Mouse (Mus musculus) liver, embryonic 11.5 days (tissue): Measurements from ENCODE around the gene Rc3h1. TPM values are rescaled to one million over a fixed set of nuclear protein-coding genes. Genes with fewer than 3 reads are reported as not detected.
A peak's percentile ranks its signal among the peaks of the same experiment; 100 is the strongest.
"Not testable (repeated sequence)": the region's sequence is repeated elsewhere in the genome, so short reads cannot be mapped to it uniquely, and the experiment has no call there.

Experiments used
- ATAC-seq: fragments of 200-750 bp; cut with Nextera tagmentation; replicated peaks from 2 replicates; pipeline ENCODE4 v1.8.0; 2017; ENCODE audit warnings: moderate number of reproducible peaks, mild to moderate bottlenecking, moderate TSS enrichment, moderate library complexity; ENCODE audit not compliant: low FRiP score
- DNase-seq: peaks from one replicate; pipeline ENCODE4 v3.0.0-alpha.2; 2017; ENCODE audit warnings: low spot score
- H3K27ac ChIP-seq: fragments of 300-500 bp; sonication (generic); 2 replicates; pipeline ENCODE4 v1.5.1; 2014; ENCODE audit warnings: mild to moderate bottlenecking, low read depth, low read length, control low read depth
- H3K27me3 ChIP-seq: fragments of 300-500 bp; sonication (generic); replicated peaks from 2 replicates; pipeline ENCODE4 v1.6.1; 2014; ENCODE audit warnings: low read length, mixed read lengths; ENCODE audit not compliant: control insufficient read depth, insufficient read depth
- H3K36me3 ChIP-seq: fragments of 300-500 bp; sonication (generic); 2 replicates; pipeline ENCODE4 v1.6.1; 2014; ENCODE audit warnings: mild to moderate bottlenecking, low read length, moderate library complexity, mixed read lengths; ENCODE audit not compliant: control insufficient read depth, insufficient read depth
- H3K4me1 ChIP-seq: fragments of 300-500 bp; sonication (generic); replicated peaks from 2 replicates; pipeline ENCODE4 v1.6.1; 2014; ENCODE audit warnings: low read length, mixed read lengths; ENCODE audit not compliant: control insufficient read depth, insufficient read depth
- H3K4me2 ChIP-seq: fragments of 300-500 bp; sonication (generic); 2 replicates; pipeline ENCODE4 v1.6.1; 2014; ENCODE audit warnings: mild to moderate bottlenecking, control low read depth, moderate library complexity
- H3K4me3 ChIP-seq: fragments of 300-500 bp; sonication (generic); 2 replicates; pipeline ENCODE4 v1.5.1; 2014; ENCODE audit warnings: low read depth, low read length, control low read depth
- H3K9ac ChIP-seq: fragments of 300-500 bp; sonication (generic); 2 replicates; pipeline ENCODE4 v1.6.1; 2014; ENCODE audit warnings: low read depth, low read length, control low read depth
- H3K9me3 ChIP-seq: fragments of 300-500 bp; sonication (generic); 2 replicates; pipeline ENCODE4 v1.6.1; 2016; ENCODE audit warnings: low read length, inconsistent platforms, mixed read lengths; ENCODE audit not compliant: control insufficient read depth
- WGBS: fragments of 180-500 bp; shearing (Covaris S2); extraction: QIAGEN DNeasy Blood & Tissue Kit; methylation state at CpG from one replicate; pipeline ENCODE4 v1.1.7; 2014; 5-methylcytosine and 5-hydroxymethylcytosine counted together
- polyA plus RNA-seq: library from polyadenylated mRNA; unstranded; fragments of >200 nt; fragmentation: Nextera tagmentation; extraction: Ambion mirVana; gene quantifications from 2 replicates; pipeline ENCODE4 v1.2.1, GENCODE M21; 2014

Gene Rc3h1
- polyA plus RNA-seq, 1 experiment from 2014 or later: 5.6 TPM

GRCm38 (mm10) chr1:160980021-160980420 lies 73.8 kb downstream of the Rc3h1 start:
- no peaks in the 10 kb centered on the region for H3K36me3 ChIP-seq
- no peaks in the 10 kb centered on the region for H3K4me1 ChIP-seq
- 47% methylated on average over 5 of the region's 5 CpGs for WGBS
- DNase-seq: no peak
- H3K9ac ChIP-seq: no peak overlapping the region
- H3K4me3 ChIP-seq: no peak overlapping the region
- no peak for ATAC-seq
- H3K27me3 ChIP-seq: no peaks in the 10 kb centered on the region
- no peaks in the 10 kb centered on the region for H3K9me3 ChIP-seq
- no peak overlapping the region for H3K4me2 ChIP-seq
- no peak overlapping the region for H3K27ac ChIP-seq

DNA sequence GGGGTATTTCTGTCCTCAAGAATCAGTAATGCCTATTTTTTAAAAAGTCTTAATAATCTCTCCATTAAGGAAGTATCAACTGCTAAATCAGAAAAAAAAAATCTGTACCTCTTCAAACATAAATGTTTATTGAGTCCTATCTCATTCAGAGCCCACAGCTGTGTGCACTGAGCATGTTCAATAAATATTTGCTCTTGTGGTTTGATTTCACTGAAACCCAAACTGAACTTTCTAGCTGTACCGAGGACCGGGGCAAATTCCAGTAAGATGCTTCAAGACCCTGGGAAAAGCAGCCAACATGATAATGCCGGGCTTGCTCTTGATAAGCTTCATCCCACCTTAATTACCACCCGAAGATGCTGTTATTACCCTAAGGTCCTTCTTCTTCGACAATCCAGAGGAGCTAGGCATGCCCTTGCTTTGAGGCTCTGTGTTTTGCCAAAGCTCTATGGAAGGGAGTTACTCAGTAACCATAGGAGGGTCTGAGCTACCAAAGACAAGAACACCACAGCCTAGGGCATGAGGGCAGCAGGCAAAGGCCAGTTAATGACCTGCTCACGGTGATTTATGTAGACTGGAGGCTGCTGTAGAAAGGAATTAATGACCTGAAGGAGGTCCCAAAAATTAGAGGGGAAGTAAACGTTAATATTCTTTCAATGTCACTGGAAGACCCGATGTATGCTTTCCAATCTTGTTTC lies 74.5 kb downstream of the Rc3h1 start:
- Histone ChIP-seq H3K27ac (peak overlapping the region; percentile 34; the same call in 1 of the 2 replicates), H3K27me3 (no peaks in the 10 kb centered on the region), H3K9me3 (no peaks in the 10 kb centered on the region), H3K4me3 (no peak overlapping the region), H3K4me2 (no peak overlapping the region), H3K36me3 (no peaks in the 10 kb centered on the region), H3K4me1 (no peaks in the 10 kb centered on the region), H3K9ac (no peak overlapping the region)
- ATAC-seq (0 out of 2 replicates have a peak, but pooled peaks have one; percentile 39), DNase-seq (peak; percentile 30)
- WGBS: 70% methylated on average over 8 of the region's 8 CpGs

DNA sequence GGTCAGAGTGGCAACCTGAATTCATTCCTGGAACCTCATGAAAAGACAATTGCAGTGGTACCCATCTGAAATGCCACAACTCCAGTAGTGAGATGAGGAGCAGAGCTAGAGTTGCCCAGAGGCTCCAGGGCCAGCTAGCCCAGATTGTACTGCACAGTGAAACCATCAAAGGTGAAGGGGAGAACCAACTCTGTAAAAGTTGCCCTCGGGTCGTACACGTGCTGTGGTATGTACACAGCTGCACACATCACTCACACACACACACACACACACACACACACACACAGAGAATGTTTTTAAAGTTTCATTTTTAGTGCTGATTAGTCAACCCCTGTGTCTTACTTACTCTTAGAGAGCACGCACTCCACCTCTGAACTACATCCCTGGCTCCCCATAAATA lies 75.1 kb downstream of the Rc3h1 start:
- H3K27me3 ChIP-seq: no peaks in the 10 kb centered on the region
- DNase-seq (no peak), ATAC-seq (no peak)
- no peak overlapping the region for H3K9ac ChIP-seq
- no peaks in the 10 kb centered on the region for H3K36me3 ChIP-seq
- H3K4me2 ChIP-seq: no peak overlapping the region
- H3K9me3 ChIP-seq: no peaks in the 10 kb centered on the region
- no peak overlapping the region for H3K4me3 ChIP-seq
- no peaks in the 10 kb centered on the region for H3K4me1 ChIP-seq
- peak overlapping the region; percentile 34; the same call in 1 of the 2 replicates for H3K27ac ChIP-seq
- 90% methylated on average over 4 of the region's 4 CpGs for WGBS

GRCm38 (mm10) chr1:160982887-160983286 lies 76.7 kb downstream of the Rc3h1 start:
- no peaks in the 10 kb centered on the region for H3K4me1 ChIP-seq
- no peak overlapping the region for H3K27ac ChIP-seq
- H3K9me3 ChIP-seq: no peaks in the 10 kb centered on the region
- ATAC-seq (no peak), DNase-seq (no peak)
- 94% methylated on average over 3 of the region's 3 CpGs for WGBS
- H3K4me2 ChIP-seq: no peak overlapping the region
- H3K27me3 ChIP-seq: no peaks in the 10 kb centered on the region
- no peaks in the 10 kb centered on the region for H3K36me3 ChIP-seq
- H3K9ac ChIP-seq: no peak overlapping the region
- H3K4me3 ChIP-seq: no peak overlapping the region

- not testable (repeated sequence) for H3K4me2 ChIP-seq, DNase-seq, H3K36me3 ChIP-seq, H3K27ac ChIP-seq, H3K4me1 ChIP-seq, ATAC-seq, H3K9me3 ChIP-seq, H3K9ac ChIP-seq, H3K4me3 ChIP-seq, H3K27me3 ChIP-seq
- 85% methylated on average over 1 of the region's 1 CpGs for WGBS
Observed at GRCm38 (mm10) chr1:160984731-160985130, 78.5 kb downstream of the Rc3h1 start.

GRCm38 (mm10) chr1:160985477-160985876 lies 79.3 kb downstream of the Rc3h1 start:
- Histone ChIP-seq H3K27ac (no peak overlapping the region), H3K9me3 (no peaks in the 10 kb centered on the region), H3K4me3 (no peak overlapping the region), H3K36me3 (peaks cover 2% of the 10 kb centered on the region; the same call in 1 of the 2 replicates), H3K4me2 (no peak overlapping the region), H3K27me3 (no peaks in the 10 kb centered on the region), H3K9ac (no peak overlapping the region), H3K4me1 (no peaks in the 10 kb centered on the region)
- ATAC-seq: no peak
- WGBS: 82% methylated on average over 6 of the region's 6 CpGs
- DNase-seq: peak; percentile 27

DNA sequence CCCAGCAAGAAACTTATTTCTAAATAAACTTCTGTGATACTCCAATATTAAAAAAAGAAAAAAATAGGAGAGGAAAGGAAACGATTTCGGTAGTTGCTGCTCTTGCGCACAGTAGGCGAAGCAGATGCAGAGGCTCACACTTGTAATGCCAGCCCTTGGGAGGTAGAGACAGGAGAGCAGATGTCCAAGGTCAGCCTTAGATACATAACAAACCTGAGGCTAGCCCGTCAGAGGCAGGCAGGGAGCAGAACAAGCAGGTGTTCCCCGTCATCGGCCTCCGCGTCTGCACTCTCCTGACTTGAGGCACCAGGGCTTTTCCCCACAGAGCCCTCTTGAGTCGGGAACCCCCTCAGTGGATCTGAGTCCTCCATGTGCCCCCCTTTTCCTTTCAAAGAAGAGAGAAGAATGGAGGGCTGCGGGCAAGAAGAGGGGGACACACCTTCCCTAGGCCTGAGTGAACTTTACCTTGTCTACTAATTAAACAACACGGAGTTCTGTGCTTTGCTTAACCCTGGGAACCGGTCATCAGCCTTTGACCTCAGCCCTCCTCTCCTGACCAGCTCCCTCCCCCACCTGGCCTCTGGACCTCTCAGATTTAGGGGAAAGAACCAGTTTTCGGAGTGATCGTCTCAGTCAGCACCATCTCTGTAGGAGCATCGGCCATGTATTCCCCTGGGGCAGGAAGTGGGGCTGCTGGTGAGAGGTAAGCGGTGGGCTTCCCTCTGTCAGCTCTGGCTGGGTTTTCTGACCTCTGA lies 80.8 kb downstream of the Rc3h1 start:
- H3K4me3 ChIP-seq: peak overlapping the region; percentile 33
- 70% methylated on average over 17 of the region's 17 CpGs for WGBS
- ATAC-seq: peak; percentile 60
- H3K27me3 ChIP-seq: no peaks in the 10 kb centered on the region
- peak overlapping the region; percentile 43 for H3K4me2 ChIP-seq
- H3K27ac ChIP-seq: peak overlapping the region; percentile 30
- H3K9ac ChIP-seq: no peak overlapping the region
- no peaks in the 10 kb centered on the region for H3K9me3 ChIP-seq
- peaks cover 2% of the 10 kb centered on the region; the same call in 1 of the 2 replicates for H3K36me3 ChIP-seq
- H3K4me1 ChIP-seq: no peaks in the 10 kb centered on the region
- DNase-seq: peak; percentile 31

- Histone ChIP-seq H3K36me3 (peaks cover 2% of the 10 kb centered on the region; the same call in 1 of the 2 replicates), H3K9ac (no peak overlapping the region), H3K9me3 (no peaks in the 10 kb centered on the region), H3K4me3 (no peak overlapping the region), H3K4me2 (peak overlapping the region; percentile 43), H3K4me1 (no peaks in the 10 kb centered on the region), H3K27ac (no peak overlapping the region), H3K27me3 (no peaks in the 10 kb centered on the region)
- no peak for ATAC-seq
- DNase-seq: no peak
- WGBS: 81% methylated on average over 15 of the region's 15 CpGs
Observed at GRCm38 (mm10) chr1:160989395-160989794, 83.2 kb downstream of the Rc3h1 start.
